Mouse (Mus musculus): Measurements from ENCODE around the gene Esd.

The Esd gene

DNA sequence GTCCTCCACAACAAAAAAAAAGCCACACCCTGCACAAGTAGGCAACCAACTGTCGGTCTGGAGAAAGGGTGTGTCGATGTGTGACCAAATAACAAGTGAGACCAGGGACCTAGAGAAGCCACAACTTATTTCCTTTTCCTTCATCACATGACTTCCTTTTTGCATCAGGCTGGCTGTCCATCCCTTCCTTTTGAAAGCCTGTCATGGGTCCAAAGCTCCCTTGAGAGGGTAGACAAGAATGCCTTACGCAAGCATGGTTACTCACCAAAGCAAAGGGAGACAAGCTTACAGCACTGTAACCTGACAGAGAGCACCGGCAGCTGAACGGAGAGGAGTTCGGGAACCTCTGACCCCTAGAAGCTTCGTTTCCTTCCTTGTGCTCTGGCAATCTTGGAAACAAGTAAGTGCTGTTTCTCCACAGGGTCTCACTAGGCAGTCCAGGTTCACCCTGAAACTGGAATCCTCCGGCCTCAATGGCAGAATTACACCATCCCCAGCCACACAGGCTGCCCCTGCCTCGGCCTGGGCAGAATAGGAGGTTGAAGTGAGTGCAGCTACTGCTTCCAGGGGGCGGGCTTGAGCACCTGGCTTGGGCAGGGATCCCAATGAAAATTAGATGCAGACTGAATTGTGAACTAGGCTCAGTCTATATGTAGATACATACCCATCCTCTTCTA, 65.4 kb downstream of the Esd start:
- DNase-seq, result no peak

DNA sequence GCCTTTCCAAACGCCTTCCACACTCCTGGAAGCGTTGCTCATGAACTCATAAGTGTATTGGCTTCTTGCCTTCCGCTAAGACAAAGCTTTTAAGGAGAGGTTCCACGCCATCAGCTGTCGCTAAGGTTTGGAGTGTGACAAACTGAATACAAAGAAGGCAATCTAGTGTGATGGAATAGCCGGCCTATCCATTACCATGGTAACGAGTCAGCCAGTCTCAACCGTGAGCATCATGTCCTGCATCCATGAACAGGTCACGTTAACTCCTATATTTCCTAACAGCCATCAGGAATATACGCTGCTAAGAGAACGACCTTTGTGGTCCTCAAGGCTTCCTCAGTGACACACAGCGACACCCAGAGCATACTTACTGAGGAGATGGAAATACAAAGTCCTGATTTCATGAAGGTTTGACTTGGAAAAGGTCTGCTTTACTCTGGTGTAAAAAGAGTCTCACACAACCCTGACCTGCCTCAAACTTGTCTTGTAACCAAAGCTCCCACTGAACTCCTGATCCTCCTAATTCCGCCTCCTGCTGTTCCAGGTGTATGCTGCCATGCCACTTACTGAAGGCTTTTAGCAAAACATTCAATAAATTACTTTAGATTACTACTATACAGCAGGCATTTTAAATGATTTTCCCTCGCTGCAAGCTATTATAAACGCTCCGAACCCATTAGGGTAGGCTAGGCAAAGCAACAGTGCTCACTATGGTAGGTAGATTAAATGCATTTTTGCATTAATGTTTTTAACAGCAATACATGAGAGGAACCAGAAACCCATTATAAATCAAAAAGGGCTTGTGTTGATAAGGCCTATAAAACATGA, 66.2 kb downstream of the Esd start:
- DNase-seq, result no peak

Measured in cerebellum, postnatal 14 days (tissue).